ENCODE assay signal across 17 mouse cellular contexts in genomic region chr2:92871093-92871686, GRCm38 (mm10). TPM values are rescaled to one million over a fixed set of nuclear protein-coding genes. Genes with fewer than 3 reads are reported as not detected.
DNase-seq lines count a peak whose midpoint lies in the region; ATAC-seq and TF ChIP-seq lines count a peak whose summit lies in the region.
"Had no signal": no experiment of that assay in that cellular context is flagged by ENCODE, and none has a peak within 500 bp of the region (broad histone marks: within the 10 kb centered on the region; RNA-seq: fewer than 3 reads in every experiment).

No protein-coding gene starts in this region.

- intact Hi-C loops in heart, postnatal 36 days (cut with DNase I) = no loop called here

- H3K36me3 ChIP-seq in limb, embryonic 10.5 days = no peaks in the 10 kb centered on the region
- H3K36me3 ChIP-seq in midbrain, embryonic 14.5 days (ENCODE audit: control insufficient read depth, insufficient read depth, low read length) = no peaks in the 10 kb centered on the region

- DNase-seq in heart, adult 11 months = peak; percentile 21
- no peak for DNase-seq in heart, postnatal 36 days
- DNase-seq in forelimb bud, embryonic 11.5 days (ENCODE audit: low read depth, low spot score) = peak; percentile 48
- DNase-seq in limb, embryonic 10.5 days (ENCODE audit: low spot score) = no peak
- no peak for DNase-seq in midbrain, embryonic 14.5 days
- no peak for DNase-seq in layer of hippocampus, adult 2 months (ENCODE audit: low spot score in 2 of 2)
- DNase-seq in layer of hippocampus, postnatal 25 days (ENCODE audit: extremely low spot score in 1 of 2, low spot score in 1 of 2) = no peak
- DNase-seq: adrenal gland, postnatal 25 days; cerebellum, adult 2 months; gastrocnemius, postnatal 10 days; kidney, adult 9 months; left cerebral cortex, postnatal 4 days had no signal

- no peak overlapping the region for H3K4me3 ChIP-seq in limb, embryonic 10.5 days
- H3K4me3 ChIP-seq in midbrain, embryonic 14.5 days (replicated peaks; ENCODE audit: low read depth, low read length) = no peak overlapping the region
- H3K4me3 ChIP-seq in layer of hippocampus, adult 2 months = no peak overlapping the region
- H3K4me3 ChIP-seq: megakaryocyte, embryonic 14.5 days had no signal

- H3K9ac ChIP-seq in midbrain, embryonic 14.5 days (replicated peaks; ENCODE audit: low read length) = no peak overlapping the region
- H3K9ac ChIP-seq: liver, embryonic 14.5 days had no signal

- no peaks in the 10 kb centered on the region for H3K9me3 ChIP-seq in limb, embryonic 10.5 days (replicated peaks)
- H3K9me3 ChIP-seq in midbrain, embryonic 14.5 days (ENCODE audit: control insufficient read depth, low read length) = no peaks in the 10 kb centered on the region

- H3K27me3 ChIP-seq in limb, embryonic 10.5 days (ENCODE audit: low read depth, poor library complexity, severe bottlenecking) = no peaks in the 10 kb centered on the region
- H3K27me3 ChIP-seq in midbrain, embryonic 14.5 days (ENCODE audit: control insufficient read depth, insufficient read depth, low read length) = no peaks in the 10 kb centered on the region

- H3K4me1 ChIP-seq in limb, embryonic 10.5 days = peaks cover 23% of the 10 kb centered on the region
- H3K4me1 ChIP-seq in midbrain, embryonic 14.5 days (ENCODE audit: control insufficient read depth, insufficient read depth, low read length) = peaks cover 18% of the 10 kb centered on the region
- H3K4me1 ChIP-seq: megakaryocyte, embryonic 14.5 days had no signal

- TF ChIP-seq CTCF in layer of hippocampus, adult 2 months (conservative IDR thresholded peaks at IDR 0.05) = no peak

- 40% methylated on average over 7 of the region's 7 CpGs for whole genome bisulfite sequencing in limb, embryonic 10.5 days
- WGBS in midbrain, embryonic 14.5 days = 7% methylated on average over 7 of the region's 7 CpGs

- no peak for ATAC-seq in midbrain, embryonic 14.5 days (ENCODE audit: low FRiP score, low TSS enrichment)
- ATAC-seq: inflammation-experienced regulatory T-cells, adult 6 months; Patski had no signal

- H3K4me2 ChIP-seq in midbrain, embryonic 14.5 days (ENCODE audit: low read length) = no peak overlapping the region

- H3K27ac ChIP-seq in limb, embryonic 10.5 days = 0 out of 2 replicates have a peak overlapping the region, but pooled peaks have one; percentile 38
- H3K27ac ChIP-seq in midbrain, embryonic 14.5 days (replicated peaks; ENCODE audit: low read depth, low read length) = peak overlapping the region; percentile 72
- H3K27ac ChIP-seq in layer of hippocampus, adult 2 months = no peak overlapping the region
- H3K27ac ChIP-seq: liver, embryonic 14.5 days had no signal

RNA-seq across cellular contexts. Expression of gene Syt13, which starts 43.7 kb away (rescaled TPM):
- under 1 TPM; 0.24 to 0.28 TPM for total RNA-seq in heart, postnatal 36 days (2021)
- polyA plus RNA-seq in limb, embryonic 10.5 days (2016; fragmentation: Nextera tagmentation; extraction: Ambion mirVana) = 2.5 and 5.2 TPM in 2 replicates
- 44.9 and 48.9 TPM in 2 replicates for polyA plus RNA-seq in midbrain, embryonic 14.5 days (2014; fragmentation: Nextera tagmentation; extraction: Ambion mirVana)
- total RNA-seq in layer of hippocampus, adult 2 months (2021) = 100 to 1,000 TPM; 153 to 163 TPM
- total RNA-seq in layer of hippocampus, postnatal 25 days (2021) = 100 to 1,000 TPM; 141 to 161 TPM
- total RNA-seq: common myeloid progenitor, adult 5-6 weeks had no signal
- polyA plus RNA-seq: inflammation-experienced regulatory T-cells, adult 6 months had no signal

Comparison
In these comparisons a context has a peak if more than half of its experiments do, and no peak if none do; other contexts are left out.
1. DNase-seq: peak in heart, adult 11 months (single experiment) and forelimb bud, embryonic 11.5 days (single experiment); none in heart, postnatal 36 days (0 of 2), limb, embryonic 10.5 days (single experiment), midbrain, embryonic 14.5 days (single experiment), layer of hippocampus, adult 2 months (0 of 2) and layer of hippocampus, postnatal 25 days (0 of 2).
2. RNA of gene Syt13, which starts 43.7 kb away (total RNA-seq): 153 to 163 TPM in layer of hippocampus, adult 2 months and 141 to 161 TPM in layer of hippocampus, postnatal 25 days; 0.24 to 0.28 TPM in heart, postnatal 36 days; every median in the first group is over 100 times any median in the second.